Mouse (Mus musculus) liver, embryonic 14.5 days (tissue): Measurements from ENCODE around the gene Mcts2.

Source experiments
- CTCF ChIP-seq: IDR thresholded peaks from 2 replicates; pipeline ENCODE4 v1.5.1; 2016; ENCODE audit warnings: antibody characterized with exemption, low read depth, control low read depth
- EP300 ChIP-seq: IDR thresholded peaks from 2 replicates; pipeline ENCODE4 v1.6.1; 2016; ENCODE audit warnings: antibody characterized with exemption, low read depth

- TF ChIP-seq CTCF (no peak), EP300 (no peak)
These were observed 7.9 kb downstream of the Mcts2 start for GRCm38 (mm10) chr2:152694708-152695107.
